Mouse (Mus musculus): Measurements from ENCODE around the gene Rab27a.

DNA sequence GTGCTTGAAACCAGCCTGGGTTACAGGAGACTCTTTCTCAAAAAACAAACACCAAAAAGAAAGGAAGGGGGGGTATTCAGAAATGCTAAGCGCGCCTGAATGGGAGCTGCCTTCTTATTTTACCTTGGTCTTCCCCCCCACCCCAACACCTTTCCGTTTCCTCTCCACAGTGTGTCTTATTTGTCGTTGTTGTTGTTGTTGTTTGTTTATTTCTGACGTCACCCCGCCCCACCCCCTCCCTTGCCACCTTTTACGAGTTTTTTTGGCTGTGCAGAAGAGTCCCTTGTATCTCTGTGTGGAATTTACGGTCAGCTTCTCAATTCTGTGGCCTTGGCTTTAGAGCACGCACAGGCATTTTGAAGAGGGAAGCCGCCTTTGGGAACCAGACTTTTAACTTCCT lies 1.1 kb downstream of the Rab27a start:
- no peak for TF ChIP-seq ZNF384 (IDR thresholded peaks at IDR 0.05; ENCODE audit: low read depth, low read length)
- no peak for TF ChIP-seq HCFC1 (IDR thresholded peaks at IDR 0.05; ENCODE audit: borderline replicate concordance, insufficient read depth, low read length)
- no peak for TF ChIP-seq ZC3H11A (IDR thresholded peaks at IDR 0.05; ENCODE audit: borderline replicate concordance, low read depth, low read length)

Measured in ES-E14 (cell line).